Mouse (Mus musculus) hindbrain, embryonic 14.5 days (tissue): ENCODE measurements around the gene Wipf3. TPM values are rescaled to one million over a fixed set of nuclear protein-coding genes. Genes with fewer than 3 reads are reported as not detected.
A peak's percentile ranks its signal among the peaks of the same experiment; 100 is the strongest.

Experiments used
- ATAC-seq: fragments of 200-750 bp; cut with Nextera tagmentation; 2 replicates; pipeline ENCODE4 v1.8.0; 2017; ENCODE audit warnings: moderate number of reproducible peaks, mild to moderate bottlenecking, moderate TSS enrichment, moderate library complexity; ENCODE audit not compliant: low FRiP score
- DNase-seq: peaks from one replicate; pipeline ENCODE4 v3.0.0-alpha.2; 2015; ENCODE audit warnings: low spot score
- H3K27ac ChIP-seq: fragments of 300-500 bp; sonication (generic); 2 replicates; pipeline ENCODE4 v1.5.1; 2014; ENCODE audit warnings: mild to moderate bottlenecking, moderate library complexity
- H3K27me3 ChIP-seq: fragments of 300-500 bp; sonication (generic); 2 replicates; pipeline ENCODE4 v1.6.1; 2014; ENCODE audit warnings: mild to moderate bottlenecking, low read length, mixed read lengths; ENCODE audit not compliant: control insufficient read depth, insufficient read depth
- H3K36me3 ChIP-seq: fragments of 300-500 bp; sonication (generic); replicated peaks from 2 replicates; pipeline ENCODE4 v1.6.1; 2014; ENCODE audit not compliant: control insufficient read depth, insufficient read depth
- H3K4me1 ChIP-seq: fragments of 300-500 bp; sonication (generic); replicated peaks from 2 replicates; pipeline ENCODE4 v1.6.1; 2014; ENCODE audit warnings: antibody characterized with exemption, low read length, mixed read lengths; ENCODE audit not compliant: control insufficient read depth, insufficient read depth
- H3K4me2 ChIP-seq: fragments of 300-500 bp; sonication (generic); replicated peaks from 2 replicates; pipeline ENCODE4 v1.6.1; 2014; ENCODE audit warnings: mild to moderate bottlenecking, moderate library complexity
- H3K4me3 ChIP-seq: fragments of 300-500 bp; sonication (generic); replicated peaks from 2 replicates; pipeline ENCODE4 v1.5.1; 2014; ENCODE audit warnings: mild to moderate bottlenecking, low read length
- H3K9ac ChIP-seq: fragments of 300-500 bp; sonication (generic); 2 replicates; pipeline ENCODE4 v1.6.1; 2014
- H3K9me3 ChIP-seq: fragments of 300-500 bp; sonication (generic); 2 replicates; pipeline ENCODE4 v1.6.1; 2016; ENCODE audit warnings: low read length; ENCODE audit not compliant: control insufficient read depth
- WGBS: fragments of 180-500 bp; shearing (Covaris S2); extraction: QIAGEN DNeasy Blood & Tissue Kit; methylation state at CpG from one replicate; pipeline ENCODE4 v1.1.7; 2014; 5-methylcytosine and 5-hydroxymethylcytosine counted together
- polyA plus RNA-seq: library from polyadenylated mRNA; unstranded; fragments of >200 nt; fragmentation: Nextera tagmentation; extraction: Ambion mirVana; gene quantifications from 2 replicates; pipeline ENCODE4 v1.2.1, GENCODE M21; 2014

The Wipf3 gene
- polyA plus RNA-seq, 1 experiment from 2014 or later, result 3.5 TPM

- peaks cover 9% of the 10 kb centered on the region; the same call in 1 of the 2 replicates for H3K4me1 ChIP-seq
- peak overlapping the region; percentile 44; the same call in 1 of the 2 replicates for H3K9ac ChIP-seq
- no peaks in the 10 kb centered on the region for H3K27me3 ChIP-seq
- H3K4me3 ChIP-seq, result peak overlapping the region; percentile 18
- H3K27ac ChIP-seq, result no peak overlapping the region
- no peak for DNase-seq
- peaks cover 13% of the 10 kb centered on the region; the same call in 1 of the 2 replicates for H3K36me3 ChIP-seq
- no peaks in the 10 kb centered on the region for H3K9me3 ChIP-seq
- 19% methylated on average over 11 of the region's 12 CpGs for WGBS
- ATAC-seq, result peak; percentile 58
- peak overlapping the region; percentile 48 for H3K4me2 ChIP-seq
These were observed 55.6 kb downstream of the Wipf3 start for GRCm38 (mm10) chr6:54485000-54485399.

- H3K9ac ChIP-seq, result 0 out of 2 replicates have a peak overlapping the region, but pooled peaks have one; percentile 44
- H3K9me3 ChIP-seq, result no peaks in the 10 kb centered on the region
- H3K4me1 ChIP-seq, result peaks cover 9% of the 10 kb centered on the region; the same call in 1 of the 2 replicates
- peaks cover 14% of the 10 kb centered on the region; the same call in 1 of the 2 replicates for H3K36me3 ChIP-seq
- no peak overlapping the region for H3K27ac ChIP-seq
- no peaks in the 10 kb centered on the region for H3K27me3 ChIP-seq
- H3K4me2 ChIP-seq, result peak overlapping the region; percentile 48
- H3K4me3 ChIP-seq, result peak overlapping the region; percentile 18
- 5% methylated on average over 23 of the region's 25 CpGs for WGBS
- DNase-seq (no peak), ATAC-seq (peak; percentile 67)
These were observed 56.1 kb downstream of the Wipf3 start for GRCm38 (mm10) chr6:54485435-54485901.

GRCm38 (mm10) chr6:54485973-54486569, 56.7 kb downstream of the Wipf3 start:
- Histone ChIP-seq H3K9me3 (no peaks in the 10 kb centered on the region), H3K27me3 (no peaks in the 10 kb centered on the region), H3K4me2 (peak overlapping the region; percentile 48), H3K9ac (no peak overlapping the region), H3K4me1 (peaks cover 9% of the 10 kb centered on the region; the same call in 1 of the 2 replicates), H3K36me3 (peaks cover 14% of the 10 kb centered on the region; the same call in 1 of the 2 replicates), H3K27ac (no peak overlapping the region), H3K4me3 (no peak overlapping the region)
- DNase-seq, result no peak
- ATAC-seq, result no peak
- 32% methylated on average over 6 of the region's 6 CpGs for WGBS

DNA sequence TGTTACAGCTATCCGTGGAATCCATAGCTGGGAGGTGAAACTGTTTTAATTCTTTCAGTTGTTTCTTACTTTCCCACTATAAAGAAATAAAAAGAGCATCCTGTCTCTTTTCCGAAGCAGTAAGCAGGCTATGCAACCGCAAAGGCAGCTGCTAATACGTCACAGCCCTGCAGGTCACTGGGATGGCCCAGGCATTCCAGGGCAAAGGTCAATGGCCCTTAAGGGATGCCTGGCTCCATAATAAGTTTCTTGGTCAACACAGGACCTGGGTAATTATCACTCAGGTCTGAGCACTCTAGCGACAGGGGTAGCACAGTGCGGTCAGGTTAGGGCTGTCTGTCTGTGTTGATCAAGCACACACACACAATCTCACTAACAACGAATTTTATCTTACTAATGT, 61.7 kb downstream of the Wipf3 start:
- ATAC-seq (no peak), DNase-seq (no peak)
- 77% methylated on average over 7 of the region's 7 CpGs for WGBS

GRCm38 (mm10) chr6:54494097-54494496, 64.7 kb downstream of the Wipf3 start:
- H3K4me3 ChIP-seq, result no peak overlapping the region
- no peak overlapping the region for H3K4me2 ChIP-seq
- no peak overlapping the region for H3K27ac ChIP-seq
- ATAC-seq (no peak), DNase-seq (no peak)
- no peak overlapping the region for H3K9ac ChIP-seq
- no peaks in the 10 kb centered on the region for H3K9me3 ChIP-seq
- H3K36me3 ChIP-seq, result peaks cover 10% of the 10 kb centered on the region; the same call in 1 of the 2 replicates
- H3K27me3 ChIP-seq, result no peaks in the 10 kb centered on the region
- no peaks in the 10 kb centered on the region for H3K4me1 ChIP-seq

More for the DNA sequence above, 61.7 kb downstream of the Wipf3 start:
- H3K4me2 ChIP-seq, result no peak overlapping the region
- no peaks in the 10 kb centered on the region for H3K27me3 ChIP-seq
- H3K4me3 ChIP-seq, result no peak overlapping the region
- no peak overlapping the region for H3K9ac ChIP-seq
- no peaks in the 10 kb centered on the region for H3K4me1 ChIP-seq
- peaks cover 14% of the 10 kb centered on the region; the same call in 1 of the 2 replicates for H3K36me3 ChIP-seq
- H3K27ac ChIP-seq, result no peak overlapping the region
- no peaks in the 10 kb centered on the region for H3K9me3 ChIP-seq

- H3K4me3 ChIP-seq, result no peak overlapping the region
- DNase-seq (no peak), ATAC-seq (no peak)
- H3K4me1 ChIP-seq, result no peaks in the 10 kb centered on the region
- no peak overlapping the region for H3K9ac ChIP-seq
- 56% methylated on average over 11 of the region's 11 CpGs for WGBS
- peaks cover 3% of the 10 kb centered on the region; the same call in 1 of the 2 replicates for H3K36me3 ChIP-seq
- no peak overlapping the region for H3K27ac ChIP-seq
- no peak overlapping the region for H3K4me2 ChIP-seq
- H3K9me3 ChIP-seq, result no peaks in the 10 kb centered on the region
- no peaks in the 10 kb centered on the region for H3K27me3 ChIP-seq
These were observed 65.4 kb downstream of the Wipf3 start for GRCm38 (mm10) chr6:54494612-54495398.

- Histone ChIP-seq H3K4me3 (no peak overlapping the region), H3K36me3 (peaks cover 3% of the 10 kb centered on the region), H3K27ac (no peak overlapping the region), H3K9me3 (no peaks in the 10 kb centered on the region), H3K4me1 (no peaks in the 10 kb centered on the region), H3K9ac (no peak overlapping the region), H3K4me2 (no peak overlapping the region), H3K27me3 (no peaks in the 10 kb centered on the region)
- DNase-seq (no peak), ATAC-seq (no peak; the same call in 1 of the 2 replicates)
- WGBS, result 76% methylated on average over 7 of the region's 7 CpGs
These were observed 66.8 kb downstream of the Wipf3 start for GRCm38 (mm10) chr6:54496214-54496613.

- WGBS, result 84% methylated on average over 6 of the region's 6 CpGs
- H3K36me3 ChIP-seq, result peaks cover 15% of the 10 kb centered on the region
- H3K9me3 ChIP-seq, result no peaks in the 10 kb centered on the region
- H3K27ac ChIP-seq, result no peak overlapping the region
- peaks cover 5% of the 10 kb centered on the region; the same call in 1 of the 2 replicates for H3K4me1 ChIP-seq
- H3K27me3 ChIP-seq, result no peaks in the 10 kb centered on the region
- no peak overlapping the region for H3K4me3 ChIP-seq
- no peak overlapping the region for H3K4me2 ChIP-seq
- DNase-seq (no peak), ATAC-seq (no peak)
- H3K9ac ChIP-seq, result no peak overlapping the region
These were observed 73.3 kb downstream of the Wipf3 start for GRCm38 (mm10) chr6:54502661-54503115.

GRCm38 (mm10) chr6:54506318-54506717, 76.9 kb downstream of the Wipf3 start:
- H3K27ac ChIP-seq, result no peak overlapping the region
- no peaks in the 10 kb centered on the region for H3K9me3 ChIP-seq
- H3K36me3 ChIP-seq, result peaks cover 18% of the 10 kb centered on the region
- WGBS, result 89% methylated on average over 11 of the region's 11 CpGs
- H3K4me2 ChIP-seq, result no peak overlapping the region
- H3K9ac ChIP-seq, result no peak overlapping the region
- DNase-seq, result no peak
- no peaks in the 10 kb centered on the region for H3K27me3 ChIP-seq
- ATAC-seq, result no peak
- peaks cover 18% of the 10 kb centered on the region for H3K4me1 ChIP-seq
- no peak overlapping the region for H3K4me3 ChIP-seq
